Mouse (Mus musculus) mammary gland, adult 2 months (tissue): ENCODE data around the gene Npsr1. TPM values are rescaled to one million over a fixed set of nuclear protein-coding genes. Genes with fewer than 3 reads are reported as not detected.

ENCODE experiments used
- polyA plus RNA-seq: library from polyadenylated mRNA; depleted of rRNA; stranded (reverse); fragments of >200 nt; gene quantifications from 2 replicates; pipeline ENCODE4 v1.2.3, GENCODE M21; 2012; ENCODE audit warnings: low replicate concordance; rRNA removed

Gene Npsr1
- not detected in 2 replicates for polyA plus RNA-seq

GRCm38 (mm10) chr9:24097696-24098095 is at the start of gene Npsr1:
TSS of gene Npsr1 (plus strand) at chr9:24097996.

